Mouse (Mus musculus): Measurements from ENCODE around the gene Vwa8. TPM values are rescaled to one million over a fixed set of nuclear protein-coding genes. Genes with fewer than 3 reads are reported as not detected.
"Not testable (repeated sequence)": the region's sequence is repeated elsewhere in the genome, so short reads cannot be mapped to it uniquely, and the experiment has no call there.

The Vwa8 gene
- total RNA-seq, 2 experiments from 2014 or later, result 23.3 to 28.0 TPM

- no peak for DNase-seq (ENCODE audit: extremely low spot score in 1 of 2, low spot score in 1 of 2)
Observed at GRCm38 (mm10) chr14:78880879-78881278, 32.0 kb downstream of the Vwa8 start.

- no peak for DNase-seq (ENCODE audit: extremely low spot score in 1 of 2, low spot score in 1 of 2)
Observed at GRCm38 (mm10) chr14:78881563-78881962, 32.7 kb downstream of the Vwa8 start.

DNA sequence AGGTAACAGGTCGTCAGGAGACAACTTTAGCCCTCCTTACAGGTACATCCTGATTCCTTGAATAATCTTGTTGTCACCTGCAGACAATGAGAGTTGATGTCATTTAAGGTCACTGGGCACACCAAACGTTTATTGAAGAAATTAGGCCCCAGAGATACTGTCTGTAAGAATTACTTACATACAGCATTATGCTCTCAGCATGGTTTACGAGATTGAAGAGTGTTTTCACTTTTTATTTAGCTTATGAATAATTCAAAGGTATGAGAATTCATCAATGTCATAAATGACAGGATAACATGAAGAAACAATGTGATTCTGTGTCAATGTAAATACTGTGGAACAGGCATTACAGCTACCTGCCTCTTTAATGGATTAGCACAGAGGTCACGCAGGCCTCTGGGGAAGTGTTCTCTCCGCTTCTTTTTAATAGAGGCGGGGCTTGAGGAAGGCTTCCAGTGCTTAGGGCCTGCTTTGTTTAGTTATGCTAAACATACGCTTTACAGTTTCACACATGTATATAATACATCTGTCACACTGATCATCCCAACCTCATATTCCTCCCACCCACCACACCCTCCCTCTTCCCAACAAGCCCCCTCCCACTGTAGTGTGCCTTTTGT lies 37.2 kb downstream of the Vwa8 start:
- no peak for DNase-seq (ENCODE audit: extremely low spot score in 1 of 2, low spot score in 1 of 2)

- DNase-seq (ENCODE audit: extremely low spot score in 1 of 2, low spot score in 1 of 2), result no peak
Observed at GRCm38 (mm10) chr14:78886566-78887234, 37.8 kb downstream of the Vwa8 start.

GRCm38 (mm10) chr14:78887494-78887893 lies 38.6 kb downstream of the Vwa8 start:
- DNase-seq (ENCODE audit: extremely low spot score in 1 of 2, low spot score in 1 of 2), result not testable (repeated sequence)

DNA sequence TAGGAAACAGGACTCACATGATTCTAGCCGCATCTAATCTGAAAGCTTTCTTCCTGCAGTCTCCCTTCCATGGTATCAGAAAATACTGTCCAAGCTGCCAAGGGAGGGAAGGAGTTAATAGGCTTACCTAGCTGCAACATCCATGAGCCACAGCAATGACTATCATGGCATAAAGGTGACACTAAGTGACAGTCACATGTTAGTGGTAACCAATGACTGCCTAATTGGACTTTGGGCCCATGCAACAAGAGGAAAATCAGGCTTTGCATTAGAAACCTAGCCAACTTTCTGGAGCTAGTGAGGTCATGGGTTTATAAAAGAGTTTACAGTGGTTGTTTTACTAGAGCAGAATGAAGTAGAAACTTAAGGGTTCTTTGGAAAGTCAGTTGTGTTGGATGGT lies 46.6 kb downstream of the Vwa8 start:
- no peak for DNase-seq (ENCODE audit: extremely low spot score in 1 of 2, low spot score in 1 of 2)

DNA sequence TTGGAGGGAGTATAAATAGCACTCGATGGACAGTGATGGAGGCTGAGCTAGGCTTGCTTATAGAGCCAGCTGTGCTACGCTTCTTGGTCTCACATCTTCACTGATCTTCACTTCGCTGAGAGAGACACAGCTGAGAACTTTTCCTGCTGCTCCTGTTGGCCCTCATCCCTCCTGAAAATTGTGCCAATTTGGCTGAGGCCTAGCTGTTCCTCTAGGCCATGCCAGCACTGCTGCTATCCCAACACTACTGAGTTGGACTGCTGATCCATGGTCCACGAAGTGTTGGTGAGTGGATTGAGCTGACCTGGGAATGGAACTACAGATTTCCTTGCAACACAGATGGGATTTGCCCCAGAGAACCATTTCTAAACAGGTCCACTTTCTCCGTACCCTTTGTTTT lies 47.4 kb downstream of the Vwa8 start:
- peak in 1 of 2 experiments; percentile 13 for DNase-seq (ENCODE audit: extremely low spot score in 1 of 2, low spot score in 1 of 2)

DNA sequence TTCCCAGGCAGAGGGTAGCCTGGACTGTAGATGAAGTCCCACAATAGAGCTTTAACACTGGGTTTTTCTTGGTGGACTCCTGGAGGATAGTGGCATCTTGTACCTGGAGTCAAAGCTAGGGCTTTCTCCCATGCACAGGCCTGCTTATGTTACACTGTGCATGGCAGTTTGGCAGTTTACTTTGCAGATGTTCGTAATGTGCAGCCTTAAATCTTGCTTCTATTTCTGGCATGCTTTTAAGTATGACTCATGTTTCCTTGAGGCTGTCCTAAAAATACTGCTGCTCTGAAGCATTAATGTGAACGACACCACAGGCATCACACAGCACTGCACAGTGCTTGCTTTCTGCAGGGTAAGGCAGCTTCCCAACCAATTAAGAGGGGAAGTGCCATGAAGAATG lies 51.9 kb downstream of the Vwa8 start:
- no peak for DNase-seq (ENCODE audit: extremely low spot score in 1 of 2, low spot score in 1 of 2)

DNA sequence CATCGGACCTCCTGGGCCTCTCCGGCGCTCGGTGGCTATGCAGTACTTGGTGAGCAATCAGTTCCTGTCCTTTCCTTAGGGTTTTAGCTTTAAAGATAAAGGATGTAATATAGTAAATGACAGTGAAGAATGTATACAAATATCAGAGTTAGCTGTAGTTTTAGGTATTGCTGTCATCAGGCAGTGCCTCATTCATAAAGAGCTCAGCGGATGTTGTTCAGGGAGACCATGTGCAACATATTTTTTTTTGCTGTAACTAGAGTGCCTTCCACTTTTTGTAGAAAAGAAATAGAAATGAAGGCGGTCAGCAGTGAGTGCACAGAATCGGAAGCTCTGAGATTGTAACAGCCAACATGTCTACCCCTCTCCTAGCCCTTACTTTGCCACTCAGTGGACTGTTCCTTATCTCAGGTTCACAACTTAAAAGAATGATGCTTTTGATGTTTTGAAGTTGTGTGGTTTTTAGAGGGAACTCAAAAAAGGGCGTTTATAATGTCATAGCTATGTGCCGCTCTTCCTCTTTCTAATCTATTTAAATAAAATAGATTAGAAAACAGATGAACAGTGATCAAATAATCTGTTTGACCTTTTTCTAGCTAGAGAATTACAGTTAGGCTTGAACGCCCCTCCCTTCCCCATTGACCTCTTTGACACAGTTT lies 59.5 kb downstream of the Vwa8 start:
- no peak for DNase-seq (ENCODE audit: extremely low spot score in 1 of 2, low spot score in 1 of 2)

- DNase-seq (ENCODE audit: extremely low spot score in 1 of 2, low spot score in 1 of 2), result no peak
Observed at GRCm38 (mm10) chr14:78912076-78912475, 63.2 kb downstream of the Vwa8 start.

DNA sequence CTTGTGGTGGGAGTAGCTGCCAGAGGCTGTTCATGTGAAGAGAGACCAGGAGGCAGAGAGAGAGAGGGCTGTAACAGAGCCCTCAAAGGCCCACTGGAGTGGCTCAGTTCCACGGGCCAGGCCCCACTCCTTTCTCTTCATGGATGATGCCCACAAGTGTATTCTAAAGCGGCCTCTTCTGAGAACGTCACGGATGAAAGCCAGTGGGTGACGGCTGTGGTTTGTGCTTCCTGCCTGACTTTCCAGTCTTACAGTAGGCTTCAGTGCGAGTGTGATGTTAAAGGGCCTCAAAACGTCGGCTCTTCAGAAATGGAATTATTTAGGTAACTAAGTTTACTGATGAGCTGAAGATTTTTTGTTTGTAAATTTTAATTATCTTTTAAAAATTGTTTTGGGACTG lies 65.3 kb downstream of the Vwa8 start:
- DNase-seq (ENCODE audit: extremely low spot score in 1 of 2, low spot score in 1 of 2), result no peak

- no peak for DNase-seq (ENCODE audit: extremely low spot score in 1 of 2, low spot score in 1 of 2)
Observed at GRCm38 (mm10) chr14:78916691-78917090, 67.8 kb downstream of the Vwa8 start.

GRCm38 (mm10) chr14:78921219-78921618 lies 72.4 kb downstream of the Vwa8 start:
- no peak for DNase-seq (ENCODE audit: extremely low spot score in 1 of 2, low spot score in 1 of 2)

GRCm38 (mm10) chr14:78923631-78924030 lies 74.8 kb downstream of the Vwa8 start:
- no peak for DNase-seq (ENCODE audit: extremely low spot score in 1 of 2, low spot score in 1 of 2)

- DNase-seq (ENCODE audit: extremely low spot score in 1 of 2, low spot score in 1 of 2), result no peak
Observed at GRCm38 (mm10) chr14:78924755-78925537, 76.1 kb downstream of the Vwa8 start.

- DNase-seq (ENCODE audit: extremely low spot score in 1 of 2, low spot score in 1 of 2), result no peak
Observed at GRCm38 (mm10) chr14:78932094-78932493, 83.2 kb downstream of the Vwa8 start.

DNA sequence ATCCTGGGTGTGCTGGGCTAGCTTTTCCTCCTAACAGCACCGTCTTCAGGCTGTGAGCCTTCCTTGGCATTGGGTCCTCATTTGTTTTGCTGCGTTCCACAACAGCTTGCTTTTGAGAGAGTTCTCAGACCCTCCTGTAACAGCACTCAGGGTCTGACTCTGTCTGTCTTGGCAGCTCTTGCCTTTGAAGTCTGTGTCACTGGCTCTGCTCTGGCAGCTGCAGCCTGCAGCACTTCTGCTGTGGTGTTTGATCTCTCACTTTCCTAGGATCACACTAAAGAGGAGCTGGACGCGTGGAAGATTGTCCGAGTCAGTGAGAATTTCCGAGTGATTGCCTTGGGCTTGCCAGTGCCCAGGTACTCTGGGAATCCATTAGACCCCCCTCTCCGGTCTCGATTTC lies 84.5 kb downstream of the Vwa8 start:
- no peak for DNase-seq (ENCODE audit: extremely low spot score in 1 of 2, low spot score in 1 of 2)

DNA sequence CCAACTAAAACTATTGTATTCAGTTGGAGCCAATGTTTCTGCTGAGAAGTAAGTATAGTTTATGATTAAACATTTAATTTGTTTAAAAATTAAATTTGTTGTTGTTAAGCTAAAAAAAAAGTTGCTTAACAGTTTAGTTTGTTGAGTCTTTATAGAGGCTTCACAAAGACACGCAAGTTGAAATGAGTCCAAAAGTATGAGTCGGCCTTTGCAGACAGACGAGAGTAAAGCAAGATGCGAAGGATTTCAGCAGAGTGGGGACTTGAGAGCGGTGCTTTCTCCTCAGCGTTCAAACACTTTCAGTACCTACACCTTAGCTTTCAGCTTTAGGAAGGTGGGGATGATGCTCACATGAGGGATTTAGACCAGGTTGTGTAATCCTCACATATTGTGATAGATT lies 85.7 kb downstream of the Vwa8 start:
- no peak for DNase-seq (ENCODE audit: extremely low spot score in 1 of 2, low spot score in 1 of 2)

GRCm38 (mm10) chr14:78935796-78936195 lies 86.9 kb downstream of the Vwa8 start:
- DNase-seq (ENCODE audit: extremely low spot score in 1 of 2, low spot score in 1 of 2), result no peak

DNA sequence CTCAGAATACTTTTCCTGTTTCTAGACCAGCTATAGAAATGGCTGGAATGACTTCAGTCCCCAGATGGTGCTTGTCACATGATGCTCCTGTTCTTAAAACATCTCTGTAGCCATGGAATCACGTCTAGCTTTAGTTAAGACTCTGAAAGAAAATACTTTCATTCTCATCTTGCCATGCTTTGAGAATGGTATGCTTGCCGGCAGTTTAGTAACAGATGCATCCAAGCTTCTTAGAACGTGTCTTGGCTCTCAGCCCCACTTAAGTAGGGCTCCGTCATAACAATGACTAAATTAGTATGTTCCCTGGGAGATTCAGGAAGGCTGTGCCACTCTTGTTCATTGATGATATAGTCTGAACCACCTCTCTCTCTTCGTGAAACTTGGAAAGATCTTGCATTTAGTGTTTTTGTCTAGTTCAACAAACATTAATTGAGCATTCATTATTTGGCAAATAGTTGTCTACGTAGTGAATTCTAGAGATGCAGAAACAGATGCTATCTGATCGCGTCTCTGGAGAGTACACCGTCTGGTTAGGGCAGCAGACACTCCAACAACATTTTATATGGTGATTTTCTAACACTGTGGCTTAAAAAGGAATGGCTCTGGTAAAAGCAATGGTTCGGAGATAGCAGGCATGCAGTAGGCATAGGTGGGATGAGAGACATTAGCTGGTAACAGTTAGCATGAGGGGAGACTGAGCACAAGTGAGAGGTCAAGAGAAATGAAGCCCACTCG lies 93.1 kb downstream of the Vwa8 start:
- DNase-seq (ENCODE audit: extremely low spot score in 1 of 2, low spot score in 1 of 2), result no peak
